Comparison of ENCODE assay signal across 10 mouse cellular contexts in the genomic region with DNA sequence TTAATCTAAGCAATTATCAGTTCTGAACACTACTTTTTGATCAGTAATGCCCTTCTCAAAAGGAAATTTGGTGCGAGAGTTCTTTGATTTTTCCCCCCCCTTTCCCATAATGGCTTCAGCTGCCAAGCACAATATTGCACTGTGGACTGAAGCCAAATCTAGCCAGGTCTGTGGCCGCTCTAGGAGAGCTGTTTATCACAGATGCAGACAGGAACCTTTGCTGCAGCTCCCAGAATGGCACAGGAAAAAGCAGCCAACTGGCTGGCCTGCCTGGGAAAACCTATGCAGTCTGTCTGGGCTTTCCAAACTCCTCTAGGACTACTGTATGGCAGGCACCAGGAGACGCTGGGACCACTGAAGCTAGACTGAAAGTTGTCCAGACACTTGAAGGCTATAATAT.
DNase-seq lines count a peak whose midpoint lies in the region; ATAC-seq and TF ChIP-seq lines count a peak whose summit lies in the region.
"Had no signal": no experiment of that assay in that cellular context is flagged by ENCODE, and none has a peak within 500 bp of the region (broad histone marks: within the 10 kb centered on the region; RNA-seq: fewer than 3 reads in every experiment).

No protein-coding gene starts in this region.

- peaks cover 23% of the 10 kb centered on the region for H3K4me1 ChIP-seq in forebrain, postnatal 0 days (ENCODE audit: insufficient read depth)
- no peaks in the 10 kb centered on the region for H3K4me1 ChIP-seq in hindbrain, postnatal 0 days (ENCODE audit: insufficient read depth, low read length)

- H3K36me3 ChIP-seq in forebrain, postnatal 0 days (ENCODE audit: insufficient read depth) = no peaks in the 10 kb centered on the region
- no peaks in the 10 kb centered on the region for H3K36me3 ChIP-seq in hindbrain, postnatal 0 days (ENCODE audit: insufficient read depth, low read length)
- H3K36me3 ChIP-seq: embryonic facial prominence, embryonic 13.5 days had no signal

- no peaks in the 10 kb centered on the region for H3K27me3 ChIP-seq in forebrain, postnatal 0 days (ENCODE audit: insufficient read depth, low read length)
- no peaks in the 10 kb centered on the region for H3K27me3 ChIP-seq in hindbrain, postnatal 0 days (ENCODE audit: insufficient read depth, low read length)
- H3K27me3 ChIP-seq: embryonic facial prominence, embryonic 13.5 days had no signal

- no peak for TF ChIP-seq CTCF in forebrain, postnatal 0 days (IDR thresholded peaks at IDR 0.05; ENCODE audit: low read depth)
- TF ChIP-seq CTCF in hindbrain, postnatal 0 days (IDR thresholded peaks at IDR 0.05; ENCODE audit: low read depth) = no peak

- H3K27ac ChIP-seq in forebrain, postnatal 0 days (ENCODE audit: low read depth, low read length) = peak overlapping the region; percentile 74
- H3K27ac ChIP-seq in hindbrain, postnatal 0 days = peak overlapping the region; percentile 69
- H3K27ac ChIP-seq: embryonic facial prominence, embryonic 13.5 days; kidney, postnatal 0 days had no signal

- peak; percentile 44 to 57 for DNase-seq in adrenal gland, postnatal 36 days
- peak; percentile 22 for DNase-seq in cerebellum, adult 11 months
- DNase-seq in forebrain, postnatal 0 days = no peak
- peak; percentile 62 for DNase-seq in hindbrain, postnatal 0 days (ENCODE audit: low spot score)
- no peak for DNase-seq in testis, postnatal 14 days (ENCODE audit: low spot score)
- DNase-seq in layer of hippocampus, postnatal 25 days (ENCODE audit: extremely low spot score in 1 of 2, low spot score in 1 of 2) = no peak
- DNase-seq: lung, postnatal 36 days had no signal

- no peak overlapping the region for H3K4me3 ChIP-seq in forebrain, postnatal 0 days (ENCODE audit: low read depth, low read length)
- no peak overlapping the region for H3K4me3 ChIP-seq in hindbrain, postnatal 0 days (ENCODE audit: low read length)
- H3K4me3 ChIP-seq: embryonic facial prominence, embryonic 13.5 days had no signal

- 14% methylated on average over 3 of the region's 3 CpGs for WGBS in forebrain, postnatal 0 days
- WGBS in hindbrain, postnatal 0 days = 31% methylated on average over 3 of the region's 3 CpGs

- no peaks in the 10 kb centered on the region for H3K9me3 ChIP-seq in forebrain, postnatal 0 days (ENCODE audit: low read length)
- no peaks in the 10 kb centered on the region for H3K9me3 ChIP-seq in hindbrain, postnatal 0 days (ENCODE audit: low read length)
- H3K9me3 ChIP-seq: embryonic facial prominence, embryonic 13.5 days had no signal

- no peak overlapping the region for H3K9ac ChIP-seq in forebrain, postnatal 0 days
- no peak overlapping the region for H3K9ac ChIP-seq in hindbrain, postnatal 0 days (replicated peaks; ENCODE audit: low read length)
- H3K9ac ChIP-seq: embryonic facial prominence, embryonic 13.5 days had no signal

- no peak overlapping the region for H3K4me2 ChIP-seq in forebrain, postnatal 0 days (ENCODE audit: low read depth)
- no peak overlapping the region for H3K4me2 ChIP-seq in hindbrain, postnatal 0 days (ENCODE audit: low read depth, low read length)
- H3K4me2 ChIP-seq: embryonic facial prominence, embryonic 13.5 days had no signal

- no peak for ATAC-seq in forebrain, postnatal 0 days
- ATAC-seq in hindbrain, postnatal 0 days = no peak
- ATAC-seq in erythroid progenitor cell, adult 5-6 weeks (replicated peaks; ENCODE audit: low FRiP score, poor library complexity, severe bottlenecking) = no peak

Comparison
In these comparisons a context has a peak if more than half of its experiments do, and no peak if none do; other contexts are left out.
1. DNase-seq: peak in adrenal gland, postnatal 36 days (2 of 2), cerebellum, adult 11 months (single experiment) and hindbrain, postnatal 0 days (single experiment); none in forebrain, postnatal 0 days (single experiment), testis, postnatal 14 days (single experiment) and layer of hippocampus, postnatal 25 days (0 of 2).